Mouse (Mus musculus) ES-Bruce4 (cell line): ENCODE data around the gene Fbxo24.

Experiments used
- CTCF ChIP-seq: IDR thresholded peaks from one replicate; pipeline ENCODE4 v1.8.1; 2011; ENCODE audit warnings: low read depth, low read length
- EP300 ChIP-seq: IDR thresholded peaks from 2 replicates; pipeline ENCODE4 v1.6.1; 2011; ENCODE audit warnings: low read depth, low read length; ENCODE audit not compliant: insufficient read depth

GRCm38 (mm10) chr5:137565744-137566143 lies 63.1 kb downstream of the Fbxo24 start:
- TF ChIP-seq CTCF (no peak), EP300 (no peak)
